Mouse (Mus musculus): Measurements from ENCODE around the gene Padi6. TPM values are rescaled to one million over a fixed set of nuclear protein-coding genes. Genes with fewer than 3 reads are reported as not detected.
A peak's percentile ranks its signal among the peaks of the same experiment; 100 is the strongest.

The Padi6 gene
- polyA plus RNA-seq, 1 experiment from 2014 or later, result not detected

GRCm38 (mm10) chr4:140750328-140750727, 7.9 kb upstream of the Padi6 start:
- Histone ChIP-seq H3K9ac (no peak overlapping the region), H3K27me3 (no peaks in the 10 kb centered on the region; the same call in 1 of the 2 replicates), H3K4me3 (replicated peaks) (no peak overlapping the region; the same call in 1 of the 2 replicates), H3K4me2 (replicated peaks) (0 out of 2 replicates have a peak overlapping the region, but pooled peaks have one; percentile 24), H3K4me1 (peaks cover 17% of the 10 kb centered on the region), H3K36me3 (no peaks in the 10 kb centered on the region), H3K9me3 (replicated peaks) (no peaks in the 10 kb centered on the region), H3K27ac (replicated peaks) (no peak overlapping the region)
- ATAC-seq (ENCODE audit: insufficient number of reproducible peaks, low FRiP score, low TSS enrichment, low read depth), result no peak
- WGBS, result 9% methylated on average over 19 of the region's 19 CpGs

DNA sequence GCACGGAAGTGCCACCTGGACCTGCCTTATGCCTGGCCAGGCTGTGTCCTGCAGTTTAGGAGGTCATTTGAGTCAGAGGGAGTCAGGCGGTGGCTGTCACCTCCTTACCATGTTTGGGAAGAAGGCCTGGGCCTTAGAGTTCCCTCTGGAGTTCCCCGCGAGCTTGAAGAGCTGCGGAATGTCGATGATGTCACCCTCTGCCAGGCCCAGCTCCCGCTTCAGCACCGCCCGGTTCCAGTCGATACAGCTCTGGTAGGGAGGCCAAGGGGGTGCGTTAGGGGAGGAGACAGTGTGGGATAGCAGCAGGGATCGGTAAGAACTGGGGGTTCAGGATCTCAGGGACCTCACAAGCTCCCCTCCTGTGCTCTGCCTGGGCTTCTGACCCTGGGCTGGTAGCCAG, 5.5 kb upstream of the Padi6 start:
- 19% methylated on average over 12 of the region's 12 CpGs for WGBS
- no peak overlapping the region for H3K4me2 ChIP-seq (replicated peaks)

DNA sequence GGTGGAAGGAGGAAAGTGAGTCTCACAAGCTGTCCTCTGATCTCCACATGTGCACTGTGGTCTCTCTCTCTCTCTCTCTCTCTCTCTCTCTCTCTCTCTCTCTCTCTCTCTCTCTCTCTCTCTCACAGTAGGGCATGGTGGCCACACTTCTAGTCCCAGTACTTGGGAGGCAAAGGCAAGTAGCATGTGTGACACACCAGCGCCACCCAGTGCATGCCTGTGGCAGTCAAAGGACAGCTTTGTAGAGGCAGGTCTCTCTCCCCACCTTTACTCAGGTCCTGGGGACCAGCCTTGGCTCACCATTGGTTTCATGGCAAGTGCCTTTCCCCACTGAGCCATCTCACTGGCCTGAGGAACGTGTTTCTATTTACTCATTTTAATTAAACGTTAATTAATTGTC, 2.2 kb upstream of the Padi6 start:
- H3K9ac ChIP-seq, result no peak overlapping the region
- peaks cover 11% of the 10 kb centered on the region; the same call in 1 of the 2 replicates for H3K4me1 ChIP-seq
- no peak overlapping the region for H3K27ac ChIP-seq (replicated peaks)
- H3K9me3 ChIP-seq (replicated peaks), result no peaks in the 10 kb centered on the region
- WGBS, result 15% methylated on average over 3 of the region's 3 CpGs
- no peak overlapping the region for H3K4me3 ChIP-seq (replicated peaks)
- no peaks in the 10 kb centered on the region for H3K36me3 ChIP-seq
- H3K27me3 ChIP-seq, result no peaks in the 10 kb centered on the region
- H3K4me2 ChIP-seq (replicated peaks), result no peak overlapping the region
- no peak for ATAC-seq (ENCODE audit: insufficient number of reproducible peaks, low FRiP score, low TSS enrichment, low read depth)

More for the DNA sequence above, 5.5 kb upstream of the Padi6 start:
- Histone ChIP-seq H3K9ac (no peak overlapping the region), H3K4me3 (replicated peaks) (no peak overlapping the region), H3K4me1 (peaks cover 17% of the 10 kb centered on the region), H3K27me3 (no peaks in the 10 kb centered on the region; the same call in 1 of the 2 replicates), H3K36me3 (no peaks in the 10 kb centered on the region), H3K27ac (replicated peaks) (no peak overlapping the region), H3K9me3 (replicated peaks) (no peaks in the 10 kb centered on the region)
- ATAC-seq (ENCODE audit: insufficient number of reproducible peaks, low FRiP score, low TSS enrichment, low read depth), result 0 out of 2 replicates have a peak, but pooled peaks have one; percentile 32

- H3K27ac ChIP-seq (replicated peaks), result no peak overlapping the region
- no peaks in the 10 kb centered on the region for H3K27me3 ChIP-seq
- no peak overlapping the region for H3K4me3 ChIP-seq (replicated peaks)
- H3K36me3 ChIP-seq, result no peaks in the 10 kb centered on the region
- H3K9me3 ChIP-seq (replicated peaks), result no peaks in the 10 kb centered on the region
- H3K4me2 ChIP-seq (replicated peaks), result no peak overlapping the region
- H3K9ac ChIP-seq, result no peak overlapping the region
- WGBS, result 41% methylated on average over 4 of the region's 4 CpGs
- no peak for ATAC-seq (ENCODE audit: insufficient number of reproducible peaks, low FRiP score, low TSS enrichment, low read depth)
- H3K4me1 ChIP-seq, result peaks cover 7% of the 10 kb centered on the region; the same call in 1 of the 2 replicates
Observed at GRCm38 (mm10) chr4:140743086-140743485, 643 bp upstream of the Padi6 start.

- Histone ChIP-seq H3K27ac (replicated peaks) (no peak overlapping the region), H3K9me3 (replicated peaks) (no peaks in the 10 kb centered on the region), H3K4me2 (replicated peaks) (no peak overlapping the region), H3K36me3 (no peaks in the 10 kb centered on the region), H3K9ac (no peak overlapping the region), H3K4me3 (replicated peaks) (no peak overlapping the region), H3K4me1 (no peaks in the 10 kb centered on the region), H3K27me3 (no peaks in the 10 kb centered on the region)
- WGBS, result 81% methylated on average over 6 of the region's 6 CpGs
- no peak for ATAC-seq (ENCODE audit: insufficient number of reproducible peaks, low FRiP score, low TSS enrichment, low read depth)
Observed at GRCm38 (mm10) chr4:140741401-140741800, 1.0 kb downstream of the Padi6 start.

DNA sequence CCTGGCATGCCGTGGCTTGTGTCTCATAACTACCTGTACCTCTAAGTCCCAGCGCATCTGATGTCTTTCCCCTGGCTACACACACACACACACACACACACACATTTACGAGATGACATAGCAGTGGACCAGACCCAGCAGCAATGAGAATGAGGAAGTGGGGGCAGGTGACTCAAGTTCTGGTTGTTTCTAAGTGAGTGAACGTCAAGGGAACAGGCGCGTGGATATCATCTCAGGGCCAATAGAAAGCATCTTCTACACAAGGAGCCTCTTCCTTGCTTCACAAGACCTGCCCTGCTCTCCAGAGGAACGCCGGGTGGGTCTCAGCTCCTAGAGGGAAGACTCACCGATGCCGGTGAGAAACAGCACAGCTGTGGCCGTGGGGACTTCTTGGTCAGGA, 1.8 kb downstream of the Padi6 start:
- H3K27me3 ChIP-seq, result no peaks in the 10 kb centered on the region
- ATAC-seq (ENCODE audit: insufficient number of reproducible peaks, low FRiP score, low TSS enrichment, low read depth), result no peak
- H3K36me3 ChIP-seq, result no peaks in the 10 kb centered on the region
- WGBS, result 79% methylated on average over 11 of the region's 11 CpGs
- H3K27ac ChIP-seq (replicated peaks), result no peak overlapping the region
- H3K4me2 ChIP-seq (replicated peaks), result no peak overlapping the region
- no peak overlapping the region for H3K9ac ChIP-seq
- no peaks in the 10 kb centered on the region for H3K4me1 ChIP-seq
- H3K4me3 ChIP-seq (replicated peaks), result no peak overlapping the region
- no peaks in the 10 kb centered on the region for H3K9me3 ChIP-seq (replicated peaks)

GRCm38 (mm10) chr4:140732871-140733270, 9.6 kb downstream of the Padi6 start:
- Histone ChIP-seq H3K9ac (no peak overlapping the region), H3K36me3 (no peaks in the 10 kb centered on the region), H3K27me3 (no peaks in the 10 kb centered on the region), H3K27ac (replicated peaks) (no peak overlapping the region), H3K9me3 (replicated peaks) (no peaks in the 10 kb centered on the region), H3K4me3 (replicated peaks) (no peak overlapping the region), H3K4me1 (no peaks in the 10 kb centered on the region), H3K4me2 (replicated peaks) (no peak overlapping the region)
- WGBS, result 64% methylated on average over 7 of the region's 7 CpGs
- no peak for ATAC-seq (ENCODE audit: insufficient number of reproducible peaks, low FRiP score, low TSS enrichment, low read depth)

DNA sequence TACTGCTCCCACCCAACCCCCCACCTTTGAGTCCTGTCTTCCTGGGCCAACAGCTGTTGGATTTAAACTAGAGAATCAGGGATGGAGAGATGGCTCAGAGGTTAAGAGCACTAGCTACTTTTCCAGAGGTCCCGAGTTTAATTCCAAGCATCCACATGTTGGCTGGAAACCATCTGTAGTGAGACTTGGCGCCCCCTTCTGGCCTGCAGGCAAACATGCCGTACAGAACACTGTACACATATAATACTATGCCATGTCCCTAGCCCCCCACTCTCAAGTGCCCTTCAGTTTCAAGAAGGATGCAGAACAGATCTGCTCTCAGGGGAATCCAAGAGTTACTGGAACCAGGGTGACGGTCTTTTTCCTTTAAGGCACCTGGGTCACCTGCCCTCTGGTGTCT, 10.8 kb downstream of the Padi6 start:
- Histone ChIP-seq H3K4me3 (replicated peaks) (no peak overlapping the region), H3K27me3 (no peaks in the 10 kb centered on the region), H3K9ac (no peak overlapping the region), H3K4me1 (no peaks in the 10 kb centered on the region), H3K36me3 (no peaks in the 10 kb centered on the region), H3K9me3 (replicated peaks) (no peaks in the 10 kb centered on the region), H3K27ac (replicated peaks) (no peak overlapping the region), H3K4me2 (replicated peaks) (no peak overlapping the region)
- WGBS, result 86% methylated on average over 4 of the region's 4 CpGs
- no peak for ATAC-seq (ENCODE audit: insufficient number of reproducible peaks, low FRiP score, low TSS enrichment, low read depth)

GRCm38 (mm10) chr4:140726907-140727306, 15.5 kb downstream of the Padi6 start:
- WGBS, result 82% methylated on average over 12 of the region's 12 CpGs
- Histone ChIP-seq H3K27ac (replicated peaks) (no peak overlapping the region), H3K4me2 (replicated peaks) (no peak overlapping the region), H3K9me3 (replicated peaks) (no peaks in the 10 kb centered on the region), H3K27me3 (no peaks in the 10 kb centered on the region), H3K36me3 (peaks cover 14% of the 10 kb centered on the region), H3K4me3 (replicated peaks) (no peak overlapping the region), H3K4me1 (peaks cover 6% of the 10 kb centered on the region), H3K9ac (no peak overlapping the region)
- no peak for ATAC-seq (ENCODE audit: insufficient number of reproducible peaks, low FRiP score, low TSS enrichment, low read depth)

GRCm38 (mm10) chr4:140724739-140725138, 17.7 kb downstream of the Padi6 start:
- Histone ChIP-seq H3K9ac (no peak overlapping the region), H3K27ac (replicated peaks) (no peak overlapping the region; the same call in 1 of the 2 replicates), H3K36me3 (peaks cover 36% of the 10 kb centered on the region), H3K27me3 (no peaks in the 10 kb centered on the region), H3K4me3 (replicated peaks) (no peak overlapping the region), H3K4me1 (peaks cover 9% of the 10 kb centered on the region), H3K9me3 (replicated peaks) (no peaks in the 10 kb centered on the region), H3K4me2 (replicated peaks) (no peak overlapping the region)
- ATAC-seq (ENCODE audit: insufficient number of reproducible peaks, low FRiP score, low TSS enrichment, low read depth), result no peak
- 58% methylated on average over 6 of the region's 6 CpGs for WGBS

DNA sequence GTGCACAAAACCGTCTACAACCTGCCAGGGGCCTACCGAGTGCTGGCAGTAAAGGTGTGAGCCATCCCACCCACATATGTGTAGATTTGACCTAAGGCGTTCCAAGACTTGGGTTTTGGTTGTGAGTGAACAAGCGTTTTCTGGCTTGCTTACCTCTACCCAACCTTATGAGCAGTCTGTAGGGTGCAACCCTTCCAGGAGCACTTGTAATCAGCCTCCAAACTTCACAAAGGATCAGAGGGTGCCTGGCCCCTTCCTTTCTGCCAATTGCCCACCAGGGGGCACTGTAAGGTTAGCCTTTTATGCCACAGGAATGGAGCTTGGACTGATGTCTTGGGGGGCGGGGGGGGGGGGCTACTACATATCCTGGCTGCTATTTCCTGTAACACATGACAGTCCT, 18.6 kb downstream of the Padi6 start:
- no peak overlapping the region for H3K4me3 ChIP-seq (replicated peaks)
- H3K4me1 ChIP-seq, result peaks cover 9% of the 10 kb centered on the region
- ATAC-seq (ENCODE audit: insufficient number of reproducible peaks, low FRiP score, low TSS enrichment, low read depth), result no peak; the same call in 1 of the 2 replicates
- no peak overlapping the region for H3K4me2 ChIP-seq (replicated peaks)
- H3K27me3 ChIP-seq, result no peaks in the 10 kb centered on the region
- H3K36me3 ChIP-seq, result peaks cover 44% of the 10 kb centered on the region
- no peak overlapping the region for H3K27ac ChIP-seq (replicated peaks)
- H3K9me3 ChIP-seq (replicated peaks), result no peaks in the 10 kb centered on the region
- WGBS, result 44% methylated on average over 5 of the region's 5 CpGs
- H3K9ac ChIP-seq, result no peak overlapping the region

GRCm38 (mm10) chr4:140723192-140723591, 19.3 kb downstream of the Padi6 start:
- ATAC-seq (ENCODE audit: insufficient number of reproducible peaks, low FRiP score, low TSS enrichment, low read depth), result no peak
- Histone ChIP-seq H3K4me3 (replicated peaks) (no peak overlapping the region), H3K27me3 (no peaks in the 10 kb centered on the region), H3K9ac (no peak overlapping the region), H3K4me2 (replicated peaks) (no peak overlapping the region), H3K9me3 (replicated peaks) (no peaks in the 10 kb centered on the region), H3K27ac (replicated peaks) (no peak overlapping the region), H3K4me1 (peaks cover 9% of the 10 kb centered on the region), H3K36me3 (peaks cover 50% of the 10 kb centered on the region)
- WGBS, result 73% methylated on average over 9 of the region's 9 CpGs

Measured in embryonic facial prominence, embryonic 15.5 days (tissue).